Mouse (Mus musculus) heart, postnatal 0 days (tissue): Measurements from ENCODE around the gene Pdgfra. TPM values are rescaled to one million over a fixed set of nuclear protein-coding genes. Genes with fewer than 3 reads are reported as not detected.

Experiments
- ATAC-seq: fragments of 200-750 bp; cut with Nextera tagmentation; 2 replicates; pipeline ENCODE4 v1.8.0; 2017; ENCODE audit warnings: low read depth, moderate number of reproducible peaks, moderate library complexity; ENCODE audit not compliant: insufficient read depth
- DNase-seq: peaks from one replicate; pipeline ENCODE4 v3.0.0-alpha.2; 2016; ENCODE audit warnings: low spot score
- H3K27ac ChIP-seq: fragments of 300-500 bp; sonication (generic); 2 replicates; pipeline ENCODE4 v1.5.1; 2014; ENCODE audit warnings: low read depth, mild to moderate bottlenecking
- H3K27me3 ChIP-seq: fragments of 300-500 bp; sonication (generic); 2 replicates; pipeline ENCODE4 v1.6.1; 2014; ENCODE audit warnings: low read length, mixed read lengths; ENCODE audit not compliant: control insufficient read depth, insufficient read depth
- H3K36me3 ChIP-seq: fragments of 300-500 bp; sonication (generic); replicated peaks from 2 replicates; pipeline ENCODE4 v1.6.1; 2014; ENCODE audit warnings: low read length, mixed read lengths; ENCODE audit not compliant: control insufficient read depth, insufficient read depth
- H3K4me1 ChIP-seq: fragments of 300-500 bp; sonication (generic); 2 replicates; pipeline ENCODE4 v1.6.1; 2014; ENCODE audit warnings: antibody characterized with exemption; ENCODE audit not compliant: control insufficient read depth, insufficient read depth
- H3K4me2 ChIP-seq: fragments of 300-500 bp; sonication (generic); 2 replicates; pipeline ENCODE4 v1.6.1; 2014; ENCODE audit warnings: low read depth, mild to moderate bottlenecking, low read length, moderate library complexity
- H3K4me3 ChIP-seq: fragments of 300-500 bp; sonication (generic); 2 replicates; pipeline ENCODE4 v1.5.1; 2014; ENCODE audit warnings: low read depth, low read length
- H3K9ac ChIP-seq: fragments of 300-500 bp; sonication (generic); replicated peaks from 2 replicates; pipeline ENCODE4 v1.6.1; 2014; ENCODE audit warnings: low read depth, low read length, mixed read lengths
- H3K9me3 ChIP-seq: fragments of 300-500 bp; sonication (generic); replicated peaks from 2 replicates; pipeline ENCODE4 v1.6.1; 2016; ENCODE audit warnings: low read length; ENCODE audit not compliant: control insufficient read depth
- CTCF ChIP-seq: IDR thresholded peaks from 2 replicates; pipeline ENCODE4 v1.5.1; 2016; ENCODE audit warnings: antibody characterized with exemption, control low read depth, low read depth
- EP300 ChIP-seq: IDR thresholded peaks from 2 replicates; pipeline ENCODE4 v1.6.1; 2016; ENCODE audit warnings: antibody characterized with exemption, low read depth
- WGBS: fragments of 180-500 bp; shearing (Covaris S2); extraction: QIAGEN DNeasy Blood & Tissue Kit; methylation state at CpG from one replicate; pipeline ENCODE4 v1.1.7; 2014; 5-methylcytosine and 5-hydroxymethylcytosine counted together
- polyA plus RNA-seq: library from polyadenylated mRNA; unstranded; fragments of >200 nt; fragmentation: Nextera tagmentation; extraction: Ambion mirVana; gene quantifications from 2 replicates; pipeline ENCODE4 v1.2.1, GENCODE M21; 2015
- total RNA-seq: library from RNA; depleted of rRNA; stranded (reverse); fragments of >200 nt; gene quantifications from 2 replicates; pipeline ENCODE4 v1.2.3, GENCODE M21; 2014; ENCODE audit warnings: low replicate concordance

The Pdgfra gene
- total and polyA plus RNA-seq, 2 experiments from 2014 or later = 6.1 to 25.3 TPM

- no peak for DNase-seq
These were observed 12.6 kb downstream of the Pdgfra start for GRCm38 (mm10) chr5:75164688-75165087.

GRCm38 (mm10) chr5:75169837-75170236, 17.7 kb downstream of the Pdgfra start:
- no peak overlapping the region for H3K27ac ChIP-seq
- H3K27me3 ChIP-seq = no peaks in the 10 kb centered on the region
- H3K4me2 ChIP-seq = no peak overlapping the region
- TF ChIP-seq CTCF (no peak), EP300 (no peak)
- no peak for DNase-seq
- no peaks in the 10 kb centered on the region for H3K4me1 ChIP-seq
- no peak for ATAC-seq
- H3K36me3 ChIP-seq = no peaks in the 10 kb centered on the region
- no peak overlapping the region for H3K9ac ChIP-seq
- H3K4me3 ChIP-seq = no peak overlapping the region
- 83% methylated on average over 6 of the region's 6 CpGs for WGBS
- no peaks in the 10 kb centered on the region for H3K9me3 ChIP-seq

More at GRCm38 (mm10) chr5:75164688-75165087, 12.6 kb downstream of the Pdgfra start:
- no peak for ATAC-seq
- WGBS = 76% methylated on average over 4 of the region's 4 CpGs
- Histone ChIP-seq H3K4me2 (no peak overlapping the region), H3K27ac (no peak overlapping the region), H3K9me3 (no peaks in the 10 kb centered on the region), H3K27me3 (no peaks in the 10 kb centered on the region), H3K36me3 (no peaks in the 10 kb centered on the region), H3K9ac (no peak overlapping the region), H3K4me1 (no peaks in the 10 kb centered on the region), H3K4me3 (no peak overlapping the region)
- TF ChIP-seq CTCF (no peak), EP300 (no peak)

- H3K9ac ChIP-seq = no peak overlapping the region
- DNase-seq = no peak
- H3K4me2 ChIP-seq = no peak overlapping the region
- H3K9me3 ChIP-seq = no peaks in the 10 kb centered on the region
- no peaks in the 10 kb centered on the region; the same call in 1 of the 2 replicates for H3K36me3 ChIP-seq
- no peak overlapping the region for H3K4me3 ChIP-seq
- ATAC-seq = no peak
- no peaks in the 10 kb centered on the region for H3K4me1 ChIP-seq
- WGBS = 86% methylated on average over 10 of the region's 10 CpGs
- no peaks in the 10 kb centered on the region for H3K27me3 ChIP-seq
- no peak overlapping the region for H3K27ac ChIP-seq
- TF ChIP-seq EP300 (no peak), CTCF (no peak)
These were observed 19.8 kb downstream of the Pdgfra start for GRCm38 (mm10) chr5:75171859-75172258.

- Histone ChIP-seq H3K4me2 (no peak overlapping the region), H3K36me3 (peaks cover 4% of the 10 kb centered on the region; the same call in 1 of the 2 replicates), H3K27ac (no peak overlapping the region), H3K4me1 (no peaks in the 10 kb centered on the region), H3K4me3 (no peak overlapping the region), H3K9ac (no peak overlapping the region), H3K27me3 (no peaks in the 10 kb centered on the region), H3K9me3 (no peaks in the 10 kb centered on the region)
- DNase-seq (no peak), ATAC-seq (no peak)
- TF ChIP-seq CTCF = no peak
- TF ChIP-seq EP300 = no peak
- 87% methylated on average over 10 of the region's 10 CpGs for WGBS
These were observed 27.2 kb downstream of the Pdgfra start for GRCm38 (mm10) chr5:75179249-75179648.

GRCm38 (mm10) chr5:75179726-75180290, 27.7 kb downstream of the Pdgfra start:
- Histone ChIP-seq H3K4me1 (no peaks in the 10 kb centered on the region), H3K27ac (no peak overlapping the region), H3K4me3 (no peak overlapping the region), H3K9me3 (no peaks in the 10 kb centered on the region), H3K27me3 (no peaks in the 10 kb centered on the region), H3K4me2 (no peak overlapping the region), H3K36me3 (peaks cover 4% of the 10 kb centered on the region; the same call in 1 of the 2 replicates), H3K9ac (no peak overlapping the region)
- ATAC-seq (no peak), DNase-seq (no peak)
- WGBS = 82% methylated on average over 12 of the region's 12 CpGs
- TF ChIP-seq EP300 (no peak), CTCF (no peak)

- Histone ChIP-seq H3K36me3 (no peaks in the 10 kb centered on the region), H3K4me3 (no peak overlapping the region), H3K27me3 (no peaks in the 10 kb centered on the region), H3K4me2 (no peak overlapping the region), H3K27ac (no peak overlapping the region), H3K4me1 (no peaks in the 10 kb centered on the region), H3K9ac (no peak overlapping the region), H3K9me3 (no peaks in the 10 kb centered on the region)
- no peak for DNase-seq
- 74% methylated on average over 6 of the region's 6 CpGs for WGBS
- ATAC-seq = no peak
- TF ChIP-seq EP300 = no peak
- no peak for TF ChIP-seq CTCF
These were observed 31.6 kb downstream of the Pdgfra start for GRCm38 (mm10) chr5:75183653-75184052.
